Mouse (Mus musculus): ENCODE results near the gene Spata2l. TPM values are rescaled to one million over a fixed set of nuclear protein-coding genes. Genes with fewer than 3 reads are reported as not detected.
A peak's percentile ranks its signal among the peaks of the same experiment; 100 is the strongest.
"Not testable (repeated sequence)": the region's sequence is repeated elsewhere in the genome, so short reads cannot be mapped to it uniquely, and the experiment has no call there.

Spata2l gene
- polyA plus RNA-seq, 1 experiment from 2014 or later = 2.8 TPM

GRCm38 (mm10) chr8:123275096-123275495 lies 39.1 kb upstream of the Spata2l start:
- no peaks in the 10 kb centered on the region for H3K27me3 ChIP-seq (ENCODE audit: control insufficient read depth, insufficient read depth, low read length)
- peaks cover 0 to 2% of the 10 kb centered on the region in 2 experiments; a peak in 1 of 4 replicates for H3K4me1 ChIP-seq (ENCODE audit: control insufficient read depth in 2 of 2, insufficient read depth in 2 of 2, low read length in 2 of 2)
- no peak overlapping the region for H3K4me2 ChIP-seq (ENCODE audit: low read length)
- no peak overlapping the region for H3K27ac ChIP-seq (replicated peaks in 1 of 2; ENCODE audit: control insufficient read depth in 1 of 2, insufficient read depth in 1 of 2, low read depth in 2 of 2, low read length in 2 of 2)
- WGBS = 92% methylated on average over 12 of the region's 12 CpGs
- H3K4me3 ChIP-seq (ENCODE audit: control insufficient read depth in 1 of 2, insufficient read depth in 1 of 2, low read depth in 1 of 2, low read length in 2 of 2) = no peak overlapping the region
- ATAC-seq (ENCODE audit: insufficient number of reproducible peaks, insufficient read depth, low FRiP score, low read depth) = no peak
- H3K36me3 ChIP-seq (ENCODE audit: control insufficient read depth, insufficient read depth, low read length) = peaks cover 33% of the 10 kb centered on the region
- no peak overlapping the region for H3K9ac ChIP-seq (ENCODE audit: low read length)
- no peaks in the 10 kb centered on the region for H3K9me3 ChIP-seq (ENCODE audit: control insufficient read depth, low read length)

GRCm38 (mm10) chr8:123274447-123274846 lies 38.4 kb upstream of the Spata2l start:
- Histone ChIP-seq H3K27ac (replicated peaks in 1 of 2; ENCODE audit: control insufficient read depth in 1 of 2, insufficient read depth in 1 of 2, low read depth in 2 of 2, low read length in 2 of 2) (no peak overlapping the region), H3K4me3 (ENCODE audit: control insufficient read depth in 1 of 2, insufficient read depth in 1 of 2, low read depth in 1 of 2, low read length in 2 of 2) (no peak overlapping the region), H3K4me1 (ENCODE audit: control insufficient read depth in 2 of 2, insufficient read depth in 2 of 2, low read length in 2 of 2) (peaks cover 0 to 2% of the 10 kb centered on the region in 2 experiments; a peak in 1 of 4 replicates), H3K9ac (ENCODE audit: low read length) (no peak overlapping the region), H3K4me2 (ENCODE audit: low read length) (no peak overlapping the region), H3K36me3 (ENCODE audit: control insufficient read depth, insufficient read depth, low read length) (peaks cover 35% of the 10 kb centered on the region), H3K9me3 (ENCODE audit: control insufficient read depth, low read length) (no peaks in the 10 kb centered on the region), H3K27me3 (ENCODE audit: control insufficient read depth, insufficient read depth, low read length) (no peaks in the 10 kb centered on the region)
- no peak for ATAC-seq (ENCODE audit: insufficient number of reproducible peaks, insufficient read depth, low FRiP score, low read depth)
- 82% methylated on average over 5 of the region's 5 CpGs for WGBS

GRCm38 (mm10) chr8:123271901-123272300 lies 35.9 kb upstream of the Spata2l start:
- no peak for ATAC-seq (ENCODE audit: insufficient number of reproducible peaks, insufficient read depth, low FRiP score, low read depth)
- H3K9me3 ChIP-seq (ENCODE audit: control insufficient read depth, low read length) = no peaks in the 10 kb centered on the region
- H3K9ac ChIP-seq (ENCODE audit: low read length) = no peak overlapping the region
- no peaks in the 10 kb centered on the region for H3K4me1 ChIP-seq (ENCODE audit: control insufficient read depth in 2 of 2, insufficient read depth in 2 of 2, low read length in 2 of 2)
- H3K36me3 ChIP-seq (ENCODE audit: control insufficient read depth, insufficient read depth, low read length) = peaks cover 58% of the 10 kb centered on the region
- H3K4me2 ChIP-seq (ENCODE audit: low read length) = no peak overlapping the region
- H3K27ac ChIP-seq (replicated peaks in 1 of 2; ENCODE audit: control insufficient read depth in 1 of 2, insufficient read depth in 1 of 2, low read depth in 2 of 2, low read length in 2 of 2) = no peak overlapping the region
- H3K4me3 ChIP-seq (ENCODE audit: control insufficient read depth in 1 of 2, insufficient read depth in 1 of 2, low read depth in 1 of 2, low read length in 2 of 2) = no peak overlapping the region
- 75% methylated on average over 4 of the region's 4 CpGs for WGBS
- no peaks in the 10 kb centered on the region for H3K27me3 ChIP-seq (ENCODE audit: control insufficient read depth, insufficient read depth, low read length)

GRCm38 (mm10) chr8:123271147-123271546 lies 35.1 kb upstream of the Spata2l start:
- no peak for ATAC-seq (ENCODE audit: insufficient number of reproducible peaks, insufficient read depth, low FRiP score, low read depth)
- no peaks in the 10 kb centered on the region for H3K9me3 ChIP-seq (ENCODE audit: control insufficient read depth, low read length)

GRCm38 (mm10) chr8:123267926-123268656 lies 32.1 kb upstream of the Spata2l start:
- no peaks in the 10 kb centered on the region for H3K27me3 ChIP-seq (ENCODE audit: control insufficient read depth, insufficient read depth, low read length)
- peaks cover 82% of the 10 kb centered on the region for H3K36me3 ChIP-seq (ENCODE audit: control insufficient read depth, insufficient read depth, low read length)
- H3K9me3 ChIP-seq (ENCODE audit: control insufficient read depth, low read length) = no peaks in the 10 kb centered on the region
- no peaks in the 10 kb centered on the region for H3K4me1 ChIP-seq (ENCODE audit: control insufficient read depth in 2 of 2, insufficient read depth in 2 of 2, low read length in 2 of 2)
- no peak overlapping the region for H3K4me2 ChIP-seq (ENCODE audit: low read length)
- ATAC-seq (ENCODE audit: insufficient number of reproducible peaks, insufficient read depth, low FRiP score, low read depth) = no peak
- H3K9ac ChIP-seq (ENCODE audit: low read length) = no peak overlapping the region
- no peak overlapping the region for H3K27ac ChIP-seq (replicated peaks in 1 of 2; ENCODE audit: control insufficient read depth in 1 of 2, insufficient read depth in 1 of 2, low read depth in 2 of 2, low read length in 2 of 2)
- no peak overlapping the region for H3K4me3 ChIP-seq (ENCODE audit: control insufficient read depth in 1 of 2, insufficient read depth in 1 of 2, low read depth in 1 of 2, low read length in 2 of 2)
- 79% methylated on average over 14 of the region's 14 CpGs for WGBS

More at GRCm38 (mm10) chr8:123271147-123271546, 35.1 kb upstream of the Spata2l start:
- Histone ChIP-seq H3K4me3 (ENCODE audit: control insufficient read depth in 1 of 2, insufficient read depth in 1 of 2, low read depth in 1 of 2, low read length in 2 of 2) (no peak overlapping the region), H3K27me3 (ENCODE audit: control insufficient read depth, insufficient read depth, low read length) (no peaks in the 10 kb centered on the region), H3K27ac (replicated peaks in 1 of 2; ENCODE audit: control insufficient read depth in 1 of 2, insufficient read depth in 1 of 2, low read depth in 2 of 2, low read length in 2 of 2) (no peak overlapping the region), H3K36me3 (ENCODE audit: control insufficient read depth, insufficient read depth, low read length) (peaks cover 60% of the 10 kb centered on the region), H3K4me1 (ENCODE audit: control insufficient read depth in 2 of 2, insufficient read depth in 2 of 2, low read length in 2 of 2) (no peaks in the 10 kb centered on the region), H3K4me2 (ENCODE audit: low read length) (no peak overlapping the region), H3K9ac (ENCODE audit: low read length) (no peak overlapping the region)
- WGBS = 90% methylated on average over 10 of the region's 10 CpGs

- not testable (repeated sequence) for H3K4me3 ChIP-seq (ENCODE audit: control insufficient read depth in 1 of 2, insufficient read depth in 1 of 2, low read depth in 1 of 2, low read length in 2 of 2); H3K27me3 ChIP-seq (ENCODE audit: control insufficient read depth, insufficient read depth, low read length); H3K4me2 ChIP-seq (ENCODE audit: low read length); H3K9me3 ChIP-seq (ENCODE audit: control insufficient read depth, low read length); H3K9ac ChIP-seq (ENCODE audit: low read length); ATAC-seq (ENCODE audit: insufficient number of reproducible peaks, insufficient read depth, low FRiP score, low read depth); H3K27ac ChIP-seq (replicated peaks in 1 of 2; ENCODE audit: control insufficient read depth in 1 of 2, insufficient read depth in 1 of 2, low read depth in 2 of 2, low read length in 2 of 2)
- WGBS = 86% methylated on average over 8 of the region's 8 CpGs
- Histone ChIP-seq H3K4me1 (ENCODE audit: control insufficient read depth in 2 of 2, insufficient read depth in 2 of 2, low read length in 2 of 2) (peaks cover 9 to 20% of the 10 kb centered on the region in 2 experiments), H3K36me3 (ENCODE audit: control insufficient read depth, insufficient read depth, low read length) (peaks cover 64% of the 10 kb centered on the region)
These were observed 21.6 kb upstream of the Spata2l start for GRCm38 (mm10) chr8:123257593-123257992.

GRCm38 (mm10) chr8:123257114-123257513 lies 21.1 kb upstream of the Spata2l start:
- Histone ChIP-seq H3K36me3 (ENCODE audit: control insufficient read depth, insufficient read depth, low read length) (peaks cover 61% of the 10 kb centered on the region), H3K27me3 (ENCODE audit: control insufficient read depth, insufficient read depth, low read length) (no peaks in the 10 kb centered on the region), H3K27ac (replicated peaks in 1 of 2; ENCODE audit: control insufficient read depth in 1 of 2, insufficient read depth in 1 of 2, low read depth in 2 of 2, low read length in 2 of 2) (no peak overlapping the region), H3K4me1 (ENCODE audit: control insufficient read depth in 2 of 2, insufficient read depth in 2 of 2, low read length in 2 of 2) (peaks cover 9 to 21% of the 10 kb centered on the region in 2 experiments), H3K4me2 (ENCODE audit: low read length) (no peak overlapping the region), H3K9ac (ENCODE audit: low read length) (no peak overlapping the region), H3K4me3 (ENCODE audit: control insufficient read depth in 1 of 2, insufficient read depth in 1 of 2, low read depth in 1 of 2, low read length in 2 of 2) (no peak overlapping the region), H3K9me3 (ENCODE audit: control insufficient read depth, low read length) (no peaks in the 10 kb centered on the region)
- WGBS = 82% methylated on average over 3 of the region's 3 CpGs
- ATAC-seq (ENCODE audit: insufficient number of reproducible peaks, insufficient read depth, low FRiP score, low read depth) = no peak

- H3K4me1 ChIP-seq (ENCODE audit: control insufficient read depth in 2 of 2, insufficient read depth in 2 of 2, low read length in 2 of 2) = peaks cover 9 to 21% of the 10 kb centered on the region in 2 experiments
- peak overlapping the region; percentile 90 for H3K4me2 ChIP-seq (ENCODE audit: low read length)
- peak overlapping the region; percentile 75 to 87 for H3K4me3 ChIP-seq (ENCODE audit: control insufficient read depth in 1 of 2, insufficient read depth in 1 of 2, low read depth in 1 of 2, low read length in 2 of 2)
- ATAC-seq (ENCODE audit: insufficient number of reproducible peaks, insufficient read depth, low FRiP score, low read depth) = no peak
- no peaks in the 10 kb centered on the region for H3K9me3 ChIP-seq (ENCODE audit: control insufficient read depth, low read length)
- peak overlapping the region; percentile 96 for H3K9ac ChIP-seq (ENCODE audit: low read length)
- peaks cover 66% of the 10 kb centered on the region for H3K36me3 ChIP-seq (ENCODE audit: control insufficient read depth, insufficient read depth, low read length)
- no peak overlapping the region for H3K27ac ChIP-seq (replicated peaks in 1 of 2; ENCODE audit: control insufficient read depth in 1 of 2, insufficient read depth in 1 of 2, low read depth in 2 of 2, low read length in 2 of 2)
- no peaks in the 10 kb centered on the region for H3K27me3 ChIP-seq (ENCODE audit: control insufficient read depth, insufficient read depth, low read length)
- WGBS = 61% methylated on average over 6 of the region's 6 CpGs
These were observed 19.1 kb upstream of the Spata2l start for GRCm38 (mm10) chr8:123255170-123255569.

All from heart, embryonic 14.5 days (tissue).